ENCODE assay signal across 8 mouse cellular contexts in genomic region chr14:105500966-105501741, GRCm38 (mm10).
DNase-seq lines count a peak whose midpoint lies in the region; ATAC-seq and TF ChIP-seq lines count a peak whose summit lies in the region.

No protein-coding gene starts in this region.

- no peak overlapping the region for H3K4me3 ChIP-seq in heart, postnatal 0 days (ENCODE audit: low read depth, low read length)
- H3K4me3 ChIP-seq in limb, embryonic 11.5 days (ENCODE audit: low read depth, low read length) = no peak overlapping the region

- H3K4me1 ChIP-seq in heart, postnatal 0 days (ENCODE audit: control insufficient read depth, insufficient read depth) = 0 out of 2 replicates have a peak, but pooled peaks cover 18% of the 10 kb centered on the region
- H3K4me1 ChIP-seq in limb, embryonic 11.5 days (ENCODE audit: control insufficient read depth, insufficient read depth, low read length) = peaks cover 30% of the 10 kb centered on the region

- peak overlapping the region; percentile 48 for H3K4me2 ChIP-seq in heart, postnatal 0 days (ENCODE audit: low read depth, low read length)
- peak overlapping the region; percentile 15; the same call in 1 of the 2 replicates for H3K4me2 ChIP-seq in limb, embryonic 11.5 days (ENCODE audit: low read depth, severe bottlenecking)

- no peaks in the 10 kb centered on the region for H3K36me3 ChIP-seq in heart, postnatal 0 days (replicated peaks; ENCODE audit: control insufficient read depth, insufficient read depth, low read length)
- no peaks in the 10 kb centered on the region for H3K36me3 ChIP-seq in limb, embryonic 11.5 days (ENCODE audit: control insufficient read depth, insufficient read depth, low read length)

- 37% methylated on average over 21 of the region's 21 CpGs for WGBS in heart, postnatal 0 days
- 2% methylated on average over 21 of the region's 21 CpGs for WGBS in limb, embryonic 11.5 days

- ATAC-seq in heart, postnatal 0 days (ENCODE audit: insufficient read depth, low read depth) = no peak; the same call in 1 of the 2 replicates
- ATAC-seq in limb, embryonic 11.5 days (ENCODE audit: insufficient number of reproducible peaks, low FRiP score, low TSS enrichment, low read depth) = no peak

- no peaks in the 10 kb centered on the region for H3K9me3 ChIP-seq in heart, postnatal 0 days (replicated peaks; ENCODE audit: control insufficient read depth, low read length)
- no peaks in the 10 kb centered on the region for H3K9me3 ChIP-seq in limb, embryonic 11.5 days (ENCODE audit: control insufficient read depth, low read length)

- 0 out of 2 replicates have a peak overlapping the region, but pooled peaks have one; percentile 0 for H3K27ac ChIP-seq in heart, postnatal 0 days (ENCODE audit: low read depth)
- H3K27ac ChIP-seq in limb, embryonic 11.5 days (replicated peaks; ENCODE audit: low read depth, low read length) = no peak overlapping the region

- H3K9ac ChIP-seq in heart, postnatal 0 days (replicated peaks; ENCODE audit: low read depth, low read length) = no peak overlapping the region
- no peak overlapping the region for H3K9ac ChIP-seq in limb, embryonic 11.5 days (ENCODE audit: low read length)

- DNase-seq in heart, adult 11 months = peak; percentile 92
- DNase-seq in heart, adult 8-10 months (ENCODE audit: low spot score) = no peak
- DNase-seq in brain, adult 2 months (ENCODE audit: low read depth, low spot score) = peak; percentile 9
- DNase-seq in heart, postnatal 0 days (ENCODE audit: low spot score) = no peak
- DNase-seq in limb, embryonic 11.5 days (ENCODE audit: low spot score) = peak; percentile 55
- DNase-seq in frontal cortex, postnatal 25 days (ENCODE audit: low spot score in 2 of 2) = no peak
- no peak for DNase-seq in adipocyte (ENCODE audit: low spot score)
- DNase-seq in layer of hippocampus, adult 18-20 months (ENCODE audit: low spot score in 2 of 2) = no peak

- H3K27me3 ChIP-seq in heart, postnatal 0 days (ENCODE audit: control insufficient read depth, insufficient read depth, low read length) = no peaks in the 10 kb centered on the region
- H3K27me3 ChIP-seq in limb, embryonic 11.5 days (ENCODE audit: control insufficient read depth, insufficient read depth, low read length) = no peaks in the 10 kb centered on the region

- TF ChIP-seq CTCF in heart, postnatal 0 days (IDR thresholded peaks at IDR 0.05; ENCODE audit: low read depth) = no peak

- TF ChIP-seq EP300 in heart, postnatal 0 days (IDR thresholded peaks at IDR 0.05; ENCODE audit: low read depth) = no peak

Comparison
In these comparisons a context has a peak if more than half of its experiments do, and no peak if none do; other contexts are left out.
1. DNase-seq: peak in heart, adult 11 months (single experiment), brain, adult 2 months (single experiment) and limb, embryonic 11.5 days (single experiment); none in heart, adult 8-10 months (single experiment), heart, postnatal 0 days (single experiment), frontal cortex, postnatal 25 days (0 of 2), adipocyte (single experiment) and layer of hippocampus, adult 18-20 months (0 of 2).